Mouse (Mus musculus) gastrocnemius, postnatal 4 days (tissue): Measurements from ENCODE around the gene Hoxb4. TPM values are rescaled to one million over a fixed set of nuclear protein-coding genes. Genes with fewer than 3 reads are reported as not detected.

Source experiments
- DNase-seq, 2 experiments: peaks; one replicate each; pipeline ENCODE4 v3.0.0; 2021 to 2022; ENCODE audit warnings: low spot score in 2 of 2, mixed read lengths in 2 of 2
- long read RNA-seq, 2 experiments: library from polyadenylated mRNA; stranded (forward); transcript quantifications; one replicate each; pipeline ENCODE4 v2.0.0; 2021
- total RNA-seq, 2 experiments: library from RNA; stranded (reverse); gene quantifications; 2 replicates each; pipeline ENCODE4 v1.2.3; 2021

Gene Hoxb4
- total RNA-seq = under 1 TPM; 0.57 to 0.91 TPM
- long read RNA-seq, experiment 1 = 0 reads
- long read RNA-seq, experiment 2 = 0 reads

- no peak for DNase-seq
These were observed at the start of gene Hoxb4 for GRCm38 (mm10) chr11:96317608-96318367. Gene Hoxb4, plus strand, starts transcription at chr11:96318267.

DNA sequence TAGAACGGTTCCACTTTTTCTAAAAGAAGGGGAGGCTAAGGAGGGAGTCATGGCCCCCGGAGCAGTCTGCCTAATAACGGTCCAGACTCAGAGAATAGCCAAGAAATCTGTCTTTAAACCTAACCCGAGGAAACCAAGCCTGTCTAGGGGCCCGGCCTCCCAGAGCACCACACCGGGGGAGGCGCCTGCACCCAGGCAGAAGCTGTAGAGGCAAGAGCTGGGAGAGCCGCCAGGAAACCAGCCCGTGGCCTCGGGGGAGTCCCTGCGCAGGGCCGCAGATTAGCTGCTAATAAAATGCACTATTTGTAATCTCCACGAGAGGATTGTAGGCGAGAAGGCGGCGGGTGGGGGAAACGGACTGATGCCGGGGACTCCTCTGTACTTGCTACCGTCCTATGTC, 48.2 kb upstream of the Hoxb4 start:
- DNase-seq = peak in 1 of 2 experiments; percentile 25

DNA sequence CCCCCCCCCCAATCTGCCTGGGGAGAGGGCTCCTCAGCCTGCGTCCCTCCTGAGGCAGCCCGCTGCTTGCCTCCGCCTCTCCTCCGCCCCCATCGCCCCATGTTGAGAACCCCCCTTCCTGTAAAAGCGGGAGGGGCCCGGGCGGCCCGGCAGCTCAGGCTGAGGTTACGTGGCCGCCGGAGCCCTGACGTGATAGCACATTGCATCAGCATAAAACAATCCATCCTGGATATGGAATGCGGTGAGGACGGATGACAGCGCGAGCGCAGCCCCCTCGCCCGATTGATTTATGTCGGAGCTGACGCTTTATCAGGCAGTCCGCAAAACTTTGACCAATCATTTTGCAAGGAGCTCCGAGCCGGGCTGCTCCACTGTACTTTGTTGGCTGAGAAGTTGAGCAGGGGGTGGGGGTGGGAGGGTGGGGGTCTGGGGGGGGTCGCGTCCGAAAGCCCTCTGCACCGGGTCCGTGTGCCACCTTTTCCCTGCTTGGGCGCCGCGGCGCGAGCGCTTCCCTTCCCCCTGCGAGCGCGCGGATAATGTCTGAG, 47.0 kb upstream of the Hoxb4 start, which contains the start of gene Hoxb9:
Gene Hoxb9, plus strand, starts transcription at position 462 of the 545 bp plus-strand sequence.
- DNase-seq = no peak

DNA sequence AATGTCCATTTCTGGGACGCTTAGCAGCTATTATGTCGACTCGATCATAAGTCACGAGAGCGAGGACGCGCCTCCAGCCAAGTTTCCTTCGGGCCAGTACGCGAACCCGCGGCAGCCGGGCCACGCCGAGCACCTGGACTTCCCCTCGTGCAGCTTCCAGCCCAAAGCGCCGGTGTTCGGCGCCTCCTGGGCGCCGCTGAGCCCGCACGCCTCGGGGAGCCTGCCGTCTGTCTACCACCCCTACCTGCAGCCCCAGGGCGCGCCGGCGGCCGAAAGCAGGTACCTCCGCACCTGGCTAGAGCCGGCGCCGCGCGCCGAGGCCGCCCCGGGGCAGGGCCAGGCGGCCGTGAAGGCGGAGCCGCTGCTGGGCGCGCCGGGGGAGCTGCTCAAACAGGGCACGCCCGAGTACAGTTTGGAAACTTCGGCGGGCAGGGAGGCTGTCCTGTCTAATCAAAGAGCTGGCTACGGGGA, 46.5 kb upstream of the Hoxb4 start:
- peak in 1 of 2 experiments; percentile 19 for DNase-seq

- DNase-seq = no peak
These were observed 45.8 kb upstream of the Hoxb4 start for GRCm38 (mm10) chr11:96272024-96272921.

- DNase-seq = no peak
These were observed 43.6 kb upstream of the Hoxb4 start for GRCm38 (mm10) chr11:96274428-96274827.

DNA sequence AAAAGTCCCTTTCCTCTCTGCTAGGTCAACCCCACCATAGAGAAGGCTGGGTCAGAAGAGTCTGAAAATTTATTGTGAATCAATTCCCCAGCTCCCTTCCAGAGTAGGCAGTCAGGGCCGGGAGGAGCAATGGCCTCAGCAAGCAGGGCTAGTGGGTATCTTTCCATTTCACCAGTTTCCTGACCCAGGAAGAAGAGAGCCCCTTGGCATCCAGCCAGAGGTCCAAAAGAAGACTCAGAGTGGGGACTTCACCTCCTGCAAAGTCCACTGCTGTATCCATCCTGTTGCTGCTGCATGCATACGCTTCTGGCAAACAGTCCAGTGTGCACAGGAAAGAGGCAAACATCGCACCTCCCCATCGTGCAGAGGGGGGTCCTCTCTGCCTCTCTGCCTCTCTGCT, 42.2 kb upstream of the Hoxb4 start:
- no peak for DNase-seq

DNA sequence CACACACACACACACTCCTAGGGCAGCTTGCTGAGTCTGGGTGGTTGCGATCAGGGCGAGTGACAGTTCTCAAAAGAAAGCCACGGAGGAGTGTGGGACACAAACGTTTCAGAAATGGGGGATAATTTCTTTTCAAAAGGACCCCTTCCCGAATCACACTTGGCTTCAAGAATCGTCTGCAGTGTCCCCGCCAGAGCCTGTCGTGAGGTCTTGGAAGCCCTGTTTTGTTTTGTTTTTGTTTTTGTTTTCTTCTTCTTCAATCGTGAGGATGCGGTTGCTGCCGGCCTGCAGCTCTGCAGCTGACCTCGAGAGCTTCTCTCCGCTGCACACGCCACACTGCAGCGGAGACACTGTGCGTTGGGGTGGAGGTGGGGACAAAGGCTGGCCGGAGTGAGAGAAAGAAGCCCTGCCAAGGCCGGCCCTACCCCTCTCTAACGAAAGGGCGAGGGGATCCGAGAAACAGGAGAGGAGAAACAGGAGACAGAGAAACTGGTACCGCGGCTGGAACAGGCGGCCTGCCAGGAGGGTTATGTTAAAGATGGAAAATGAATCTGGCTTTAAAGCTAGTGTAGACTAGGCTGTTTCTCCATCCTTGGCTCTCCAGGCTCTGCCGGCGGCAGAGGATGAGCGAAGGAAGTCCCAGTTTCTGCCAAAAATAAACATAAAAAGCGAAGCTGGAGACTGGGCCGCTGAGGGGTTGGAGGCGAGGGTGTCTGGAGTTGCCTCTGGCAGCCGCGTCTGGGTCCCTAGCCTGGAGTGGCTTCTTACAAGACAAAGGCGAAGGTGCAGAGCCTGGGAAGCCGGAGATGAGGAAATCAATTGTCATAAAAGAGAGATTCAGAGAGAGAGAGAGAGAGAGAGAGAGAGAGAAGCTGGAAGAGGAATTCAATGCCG, 40.7 kb upstream of the Hoxb4 start:
- DNase-seq = no peak

- DNase-seq = no peak
These were observed 39.7 kb upstream of the Hoxb4 start for GRCm38 (mm10) chr11:96278324-96278723.

- DNase-seq = peak in 1 of 2 experiments; percentile 78
These were observed 39.3 kb upstream of the Hoxb4 start for GRCm38 (mm10) chr11:96278773-96279172.

GRCm38 (mm10) chr11:96279421-96280233, 38.4 kb upstream of the Hoxb4 start:
- no peak for DNase-seq

- no peak for DNase-seq
These were observed 37.4 kb upstream of the Hoxb4 start for GRCm38 (mm10) chr11:96280399-96281378.

DNA sequence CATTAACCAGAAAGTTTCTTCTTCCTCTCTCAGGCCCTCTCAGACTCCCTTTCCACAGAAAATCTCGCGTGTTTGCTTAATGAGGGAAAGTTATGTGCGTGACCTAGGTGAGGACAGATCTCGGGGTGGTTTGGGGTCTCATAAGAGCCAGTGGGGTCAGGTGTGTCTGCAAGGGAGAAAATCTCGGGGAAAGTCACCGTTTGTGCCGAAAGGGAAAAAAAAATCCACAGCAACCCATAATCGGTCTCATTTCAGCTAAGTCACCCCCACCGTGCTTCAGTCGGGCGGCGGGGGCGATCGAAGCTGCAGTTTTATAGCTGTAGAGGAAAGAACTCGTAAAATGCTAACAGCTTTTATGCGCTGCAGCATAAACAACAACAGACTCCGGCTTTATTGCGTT, 36.7 kb upstream of the Hoxb4 start:
- no peak for DNase-seq

- DNase-seq = no peak
These were observed 36.1 kb upstream of the Hoxb4 start, which contains the start of gene Hoxb8 for GRCm38 (mm10) chr11:96281855-96282570. Gene Hoxb8, plus strand, starts transcription at chr11:96281905.

DNA sequence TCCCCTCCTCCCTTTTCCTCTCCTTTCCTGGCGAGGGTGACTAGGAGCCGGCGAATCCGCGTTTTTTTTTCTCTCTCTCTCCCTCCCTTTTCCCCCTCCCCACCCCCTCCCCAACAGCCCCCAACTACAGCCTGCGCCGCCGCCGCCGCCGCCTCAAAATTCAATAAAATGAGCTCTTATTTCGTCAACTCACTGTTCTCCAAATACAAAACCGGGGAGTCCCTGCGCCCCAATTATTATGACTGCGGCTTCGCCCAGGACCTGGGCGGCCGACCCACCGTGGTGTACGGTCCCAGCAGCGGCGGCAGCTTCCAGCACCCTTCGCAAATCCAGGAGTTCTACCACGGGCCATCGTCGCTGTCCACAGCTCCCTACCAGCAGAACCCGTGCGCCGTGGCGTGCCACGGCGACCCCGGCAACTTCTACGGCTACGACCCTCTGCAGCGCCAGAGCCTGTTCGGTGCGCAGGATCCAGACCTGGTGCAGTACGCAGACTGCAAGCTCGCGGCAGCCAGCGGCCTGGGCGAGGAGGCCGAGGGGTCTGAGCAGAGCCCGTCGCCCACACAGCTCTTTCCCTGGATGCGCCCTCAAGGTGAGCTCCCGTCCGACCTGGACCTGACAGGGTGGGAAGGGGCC, 35.2 kb upstream of the Hoxb4 start:
- DNase-seq = no peak

GRCm38 (mm10) chr11:96284041-96284749, 33.9 kb upstream of the Hoxb4 start:
- DNase-seq = no peak
